Mouse (Mus musculus) layer of hippocampus, postnatal 14 days (tissue): Measurements from ENCODE around the gene Adamts16. TPM values are rescaled to one million over a fixed set of nuclear protein-coding genes. Genes with fewer than 3 reads are reported as not detected.
"Not testable (repeated sequence)": the region's sequence is repeated elsewhere in the genome, so short reads cannot be mapped to it uniquely, and the experiment has no call there.

Source experiments
- DNase-seq, 2 experiments: peaks; one replicate each; pipeline ENCODE4 v3.0.0; 2021 to 2022; ENCODE audit warnings: low spot score in 2 of 2, mixed read lengths in 1 of 2
- long read RNA-seq, 2 experiments: library from polyadenylated mRNA; stranded (forward); transcript quantifications; one replicate each; pipeline ENCODE4 v2.0.0; 2021
- total RNA-seq, 2 experiments: library from RNA; stranded (reverse); gene quantifications; 2 replicates each; pipeline ENCODE4 v1.2.3; 2021

The Adamts16 gene
- total RNA-seq, result 1 to 10 TPM; 2.3 to 4.4 TPM
- long read RNA-seq, experiment 1, partial matches to known transcripts, result 1 of 2 reads
- long read RNA-seq, experiment 1, other reads (novel, unspliced or antisense), result 1 of 2 reads
- long read RNA-seq, experiment 2, partial matches to known transcripts, result 1 of 1 reads
- long read RNA-seq, experiment 2, other reads (novel, unspliced or antisense), result 0 of 1 reads

DNA sequence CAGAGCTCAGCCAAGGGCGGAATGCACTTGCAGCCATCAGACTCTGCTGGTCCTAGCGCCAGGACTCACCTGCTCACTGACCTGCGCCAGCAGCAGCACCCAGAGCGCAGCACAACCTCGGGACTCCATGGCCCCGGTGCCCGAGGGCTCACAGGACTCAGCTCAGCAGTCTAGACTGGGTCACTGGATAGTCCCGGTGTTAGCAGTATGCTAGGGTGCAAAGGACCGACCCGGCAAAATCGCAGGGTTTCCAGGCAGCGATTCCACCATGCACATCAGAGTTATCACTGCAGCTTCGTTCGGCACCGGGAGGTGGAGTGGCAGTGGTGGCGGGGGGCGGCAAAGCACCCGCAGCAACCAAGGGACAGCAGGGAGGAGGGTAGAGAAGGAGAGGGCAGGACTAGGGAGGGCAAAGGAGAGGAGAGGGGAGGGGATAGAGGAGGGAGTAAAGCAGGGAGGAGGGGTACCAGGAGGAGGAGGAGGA, at the start of gene Adamts16:
Gene Adamts16 (minus strand): TSS at position 391 of the 484 bp plus-strand sequence.
- DNase-seq, result peak in 1 of 2 experiments; percentile 18

DNA sequence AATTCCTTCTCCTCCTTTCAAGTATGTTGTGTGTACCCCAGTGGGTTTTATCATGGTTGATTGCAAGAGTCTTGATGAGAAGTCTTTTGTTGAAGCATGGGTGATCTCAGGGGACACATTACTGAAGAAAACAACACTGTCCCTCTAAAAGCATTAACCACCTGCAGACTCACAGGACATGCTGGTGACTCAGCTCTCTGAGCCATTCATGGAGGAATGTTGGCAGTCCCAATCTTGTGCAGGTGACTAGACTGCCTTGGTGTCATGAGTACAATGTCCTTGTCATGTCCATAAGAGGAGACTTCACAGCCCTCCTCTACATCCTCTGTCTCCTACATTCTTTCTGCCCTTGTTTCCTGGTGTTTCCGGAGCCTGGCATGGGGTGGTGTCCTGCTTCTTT, 45.5 kb upstream of the Adamts16 start:
- DNase-seq, result no peak

- no peak for DNase-seq
Observed at GRCm38 (mm10) chr13:70885006-70885405, 43.4 kb upstream of the Adamts16 start.

GRCm38 (mm10) chr13:70883891-70884890, 42.6 kb upstream of the Adamts16 start:
- DNase-seq, result peak; percentile 65 to 77

GRCm38 (mm10) chr13:70879971-70880370, 38.4 kb upstream of the Adamts16 start:
- DNase-seq, result not testable (repeated sequence)

- DNase-seq, result no peak
Observed at GRCm38 (mm10) chr13:70877550-70877913, 35.9 kb upstream of the Adamts16 start.

GRCm38 (mm10) chr13:70876648-70877549, 35.3 kb upstream of the Adamts16 start:
- no peak for DNase-seq

DNA sequence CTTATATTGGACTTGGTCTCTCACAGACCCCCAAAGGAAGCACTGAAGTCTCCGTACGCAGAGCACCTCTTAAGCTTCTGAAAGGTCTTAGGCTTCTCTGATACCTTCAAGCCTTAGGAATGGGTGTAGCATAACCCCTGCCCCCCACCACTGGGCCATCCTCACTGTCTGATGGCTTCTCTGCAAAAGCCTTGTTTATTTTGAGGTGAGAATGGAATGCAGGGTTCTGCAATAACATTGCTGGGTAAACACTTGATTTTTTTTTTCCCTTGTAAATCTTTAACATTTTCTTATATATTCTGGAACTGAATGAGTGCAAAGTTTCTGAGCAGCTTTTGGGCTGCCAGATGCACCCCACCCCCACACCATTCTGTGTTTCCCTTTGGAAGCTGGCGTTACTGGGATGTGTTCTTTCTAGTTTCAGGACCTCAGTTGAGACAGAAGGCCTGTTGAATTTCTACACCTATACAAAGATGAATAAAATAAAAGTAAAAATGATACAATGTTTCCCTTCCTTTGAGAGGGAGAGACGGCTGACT, 33.9 kb upstream of the Adamts16 start:
- no peak for DNase-seq

DNA sequence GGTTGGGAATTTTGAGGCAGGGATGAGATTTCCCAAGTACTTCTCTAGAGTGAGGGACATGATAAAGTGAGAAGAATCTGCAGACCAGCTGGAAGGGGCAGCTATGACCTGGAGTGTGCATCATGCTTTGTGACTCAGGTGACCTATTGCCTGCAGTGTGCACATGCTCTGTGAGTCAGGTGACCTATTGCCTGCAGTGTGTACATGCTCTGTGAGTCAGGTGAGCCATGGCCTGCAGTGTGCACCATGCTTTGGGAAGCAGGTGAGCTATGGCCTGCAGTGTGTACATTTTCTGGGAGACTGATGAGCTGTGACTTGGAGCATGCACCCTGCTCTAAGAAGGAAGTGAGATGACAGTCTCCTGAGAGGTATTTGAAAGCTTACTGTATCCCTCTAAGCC, 33.1 kb upstream of the Adamts16 start:
- no peak for DNase-seq

DNA sequence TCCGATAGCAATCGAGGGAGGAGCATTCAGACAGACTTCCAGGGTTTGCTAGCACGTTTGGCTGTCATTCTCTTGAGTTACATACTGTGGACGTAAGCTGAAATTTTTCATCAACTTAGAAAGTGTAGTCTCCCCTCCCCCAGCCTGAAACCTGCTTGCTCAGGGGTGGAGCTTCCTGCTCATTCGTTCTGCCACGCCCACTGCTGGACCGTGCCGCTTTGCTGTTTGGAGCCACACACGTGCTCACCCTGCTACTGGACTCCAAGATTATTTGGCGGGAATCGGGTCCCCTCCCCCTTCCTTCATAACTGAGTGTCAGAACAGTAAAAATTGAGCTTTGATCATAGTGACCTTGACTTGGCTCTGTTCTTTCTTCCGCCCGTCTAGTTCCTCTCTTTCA, 32.2 kb upstream of the Adamts16 start:
- not testable (repeated sequence) for DNase-seq

- DNase-seq, result no peak
Observed at GRCm38 (mm10) chr13:70871049-70871448, 29.4 kb upstream of the Adamts16 start.

DNA sequence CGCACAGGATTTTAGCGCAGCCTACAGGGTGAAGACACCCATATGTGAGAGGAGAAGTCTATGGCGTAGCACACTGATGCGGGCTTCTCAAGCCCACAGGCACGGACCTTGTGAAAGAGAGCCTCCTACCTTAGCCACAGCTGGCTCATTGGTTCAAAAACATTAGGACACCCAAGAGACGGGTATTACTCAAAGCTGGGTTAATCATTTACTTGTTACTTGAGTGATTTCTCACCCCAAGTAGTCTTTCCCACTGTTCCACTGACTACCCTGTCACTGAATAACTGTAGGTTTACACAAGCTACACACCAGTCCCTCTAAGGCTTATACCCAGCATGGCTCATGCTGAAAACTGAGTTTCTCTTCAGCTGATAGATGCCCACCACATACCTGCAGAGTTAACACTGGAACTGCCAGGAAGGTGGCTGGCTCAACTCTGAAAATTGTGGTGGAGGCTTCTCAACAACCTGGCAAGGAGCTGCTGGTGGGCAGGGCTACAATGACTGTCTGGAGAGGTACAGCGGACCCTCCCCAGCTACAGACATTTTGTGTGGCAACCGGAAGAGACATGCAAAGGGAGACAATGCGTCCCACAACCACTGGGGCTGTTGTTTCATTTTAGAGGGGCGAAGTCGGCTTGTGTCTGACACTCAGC, 25.5 kb upstream of the Adamts16 start:
- DNase-seq, result no peak

DNA sequence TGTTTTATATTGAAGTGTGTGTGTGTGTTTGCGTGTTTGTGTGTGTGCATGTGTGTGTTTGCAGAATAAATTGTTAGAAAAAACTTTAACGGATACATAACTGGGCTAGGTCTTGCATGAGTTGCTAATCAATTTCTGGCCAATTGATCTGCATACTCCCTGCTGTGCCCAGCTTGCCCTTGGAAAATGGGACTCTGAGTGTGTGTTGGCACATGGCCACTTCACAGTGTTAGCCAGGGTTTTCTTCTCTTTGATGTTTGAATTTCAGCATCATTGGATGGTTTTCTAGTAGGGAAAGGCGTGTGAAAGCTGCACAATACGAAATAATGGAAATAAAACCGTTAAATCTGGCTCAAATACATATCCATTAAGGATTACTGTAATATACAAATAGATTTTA, 24.3 kb upstream of the Adamts16 start:
- peak in 1 of 2 experiments; percentile 52 for DNase-seq

- peak in 1 of 2 experiments; percentile 57 for DNase-seq
Observed at GRCm38 (mm10) chr13:70862162-70862908, 20.7 kb upstream of the Adamts16 start.

GRCm38 (mm10) chr13:70853601-70854000, 12.0 kb upstream of the Adamts16 start:
- no peak for DNase-seq

- no peak for DNase-seq
Observed at GRCm38 (mm10) chr13:70846933-70847332, 5.3 kb upstream of the Adamts16 start.

GRCm38 (mm10) chr13:70845526-70845925, 3.9 kb upstream of the Adamts16 start:
- no peak for DNase-seq

GRCm38 (mm10) chr13:70842126-70842525, 515 bp upstream of the Adamts16 start:
- no peak for DNase-seq

DNA sequence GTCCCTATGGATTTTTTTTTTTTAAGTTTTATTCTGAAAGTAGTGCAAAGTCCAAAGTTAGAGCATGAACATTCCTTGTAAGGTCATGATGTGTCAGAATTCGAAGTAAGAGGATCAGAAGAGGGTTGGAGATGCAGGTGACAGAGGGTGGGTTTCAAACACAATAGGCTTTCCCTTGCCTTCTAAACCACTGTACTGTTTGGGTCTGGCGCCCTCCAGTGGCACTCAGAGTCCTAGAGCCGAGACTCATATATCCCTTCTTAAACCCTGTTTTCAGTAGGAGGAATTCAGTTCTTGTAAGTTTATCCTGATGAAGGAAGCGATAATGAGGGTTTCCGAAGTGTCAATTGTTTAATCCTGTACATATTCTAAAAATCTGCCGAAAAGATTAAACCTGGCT, 1.4 kb downstream of the Adamts16 start:
- peak; percentile 72 to 81 for DNase-seq

GRCm38 (mm10) chr13:70837571-70837970, 4.0 kb downstream of the Adamts16 start:
- DNase-seq, result no peak
